In the genomic region with DNA sequence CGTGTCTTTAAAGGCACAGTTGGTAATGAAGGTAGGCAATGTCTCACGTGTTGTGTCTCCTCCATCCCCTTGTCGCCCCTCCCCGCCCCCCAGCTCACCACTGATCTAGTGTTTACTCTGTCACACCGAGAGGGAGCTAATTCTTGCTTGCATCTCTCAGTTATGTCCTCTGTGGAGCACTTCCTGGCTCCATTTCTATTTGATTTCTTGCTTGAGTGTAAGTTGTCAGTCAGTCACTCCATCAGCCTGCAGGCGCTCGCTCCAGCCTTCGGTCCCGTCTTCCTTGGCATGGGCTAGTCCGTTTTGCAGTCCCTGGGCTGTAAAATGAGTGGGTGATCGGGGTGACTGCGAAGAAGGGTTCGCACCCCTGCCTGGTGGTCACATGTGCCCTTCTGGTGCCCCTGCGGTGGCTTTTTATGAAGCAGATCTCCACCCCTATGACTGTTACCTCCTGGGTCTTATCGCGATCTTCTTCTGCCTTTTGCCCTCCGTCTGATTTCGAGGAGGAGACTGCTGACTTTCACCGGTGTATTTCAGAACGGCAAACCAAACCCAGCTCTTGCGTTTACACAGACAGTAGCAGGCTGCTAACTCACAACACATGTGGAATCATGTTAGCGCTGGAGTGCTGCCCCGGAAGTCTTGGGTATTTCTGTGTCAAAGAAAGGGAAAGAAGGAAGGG, we compare ENCODE assay signal across 8 mouse cellular contexts. TPM values are rescaled to one million over a fixed set of nuclear protein-coding genes. Genes with fewer than 3 reads are reported as not detected.
A peak's percentile ranks its signal among the peaks of the same experiment; 100 is the strongest.
DNase-seq lines count a peak whose midpoint lies in the region; ATAC-seq and TF ChIP-seq lines count a peak whose summit lies in the region.

No protein-coding gene starts in this region.

- H3K4me3 ChIP-seq in layer of hippocampus, adult 2 months, result peak overlapping the region; percentile 58
- peak overlapping the region; percentile 45 for H3K4me3 ChIP-seq in liver, embryonic 12.5 days
- H3K4me3 ChIP-seq in myocyte, result peak overlapping the region; percentile 51

- no peaks in the 10 kb centered on the region for H3K36me3 ChIP-seq in liver, embryonic 12.5 days
- H3K36me3 ChIP-seq in myocyte (ENCODE audit: control insufficient read depth, insufficient read depth), result no peaks in the 10 kb centered on the region

- peak overlapping the region; percentile 68 for H3K4me2 ChIP-seq in liver, embryonic 12.5 days
- peak overlapping the region; percentile 98 for H3K4me2 ChIP-seq in myocyte (ENCODE audit: low read depth)

- no peaks in the 10 kb centered on the region for H3K9me3 ChIP-seq in liver, embryonic 12.5 days (replicated peaks)

- peak overlapping the region; percentile 6 for H3ac ChIP-seq in myocyte (ENCODE audit: control insufficient read depth, insufficient read length)

- H3K79me2 ChIP-seq in myocyte (ENCODE audit: control insufficient read depth, insufficient read depth), result no peaks in the 10 kb centered on the region

- H3K4me1 ChIP-seq in liver, embryonic 12.5 days, result peaks cover 30% of the 10 kb centered on the region

- no peak for ATAC-seq in liver, embryonic 12.5 days

- no peak for TF ChIP-seq CTCF in layer of hippocampus, adult 2 months (conservative IDR thresholded peaks at IDR 0.05)

- 0 out of 2 replicates have a peak overlapping the region, but pooled peaks have one; percentile 32 for H3K27ac ChIP-seq in layer of hippocampus, adult 2 months
- no peak overlapping the region for H3K27ac ChIP-seq in liver, embryonic 12.5 days

- TF ChIP-seq POLR2A in myocyte (IDR thresholded peaks at IDR 0.05; ENCODE audit: insufficient read length, low read depth), result peak; percentile 47

- DNase-seq in layer of hippocampus, adult 2 months (ENCODE audit: low spot score in 2 of 2), result no peak
- DNase-seq in layer of hippocampus, adult 11-12 months (ENCODE audit: low spot score), result no peak
- peak; percentile 69 for DNase-seq in T-cell, adult 2 months (ENCODE audit: low spot score)
- DNase-seq in forelimb bud, embryonic 11.5 days (ENCODE audit: low read depth, low spot score), result peak; percentile 61
- DNase-seq in layer of hippocampus, postnatal 14 days (ENCODE audit: low spot score in 2 of 2), result no peak
- DNase-seq in ovary, postnatal 36 days (ENCODE audit: low spot score), result no peak

- peaks cover 60% of the 10 kb centered on the region for H3K27me3 ChIP-seq in liver, embryonic 12.5 days (replicated peaks)
- no peaks in the 10 kb centered on the region for H3K27me3 ChIP-seq in myocyte (ENCODE audit: control insufficient read depth, insufficient read depth, insufficient read length)

- WGBS in liver, embryonic 12.5 days (ENCODE audit: insufficient replicate concordance), result 1% methylated on average over 23 of the region's 23 CpGs

- H3K9ac ChIP-seq in liver, embryonic 12.5 days, result no peak overlapping the region

TF ChIP-seq in myocyte, 11 proteins besides CTCF, POLR2A, EP300 and RAD21:
- TF ChIP-seq TCF3 (IDR thresholded peaks at IDR 0.05; ENCODE audit: insufficient read length, low read depth) (no peak), USF1 (IDR thresholded peaks at IDR 0.05; ENCODE audit: low read depth) (peak; percentile 61)
TF ChIP-seq in myocyte: peak in this region for 1.

RNA-seq across cellular contexts. Expression of a gene that starts 45.9 kb away (rescaled TPM):
- 10 to 100 TPM; 15.2 to 22.4 TPM for total RNA-seq in layer of hippocampus, adult 2 months (2021)
- 4.9 and 5.8 TPM in 2 replicates for polyA plus RNA-seq in liver, embryonic 12.5 days (2016; fragmentation: Nextera tagmentation; extraction: Ambion mirVana)
- polyA plus RNA-seq in myocyte (2012; fragmentation: generic; extraction: Trizol), result 2.1 TPM
- total RNA-seq in layer of hippocampus, postnatal 14 days (2021), result 10 to 100 TPM; 16.6 to 17.7 TPM

Comparison
In these comparisons a context has a peak if more than half of its experiments do, and no peak if none do; other contexts are left out.
1. DNase-seq: peak in T-cell, adult 2 months (single experiment) and forelimb bud, embryonic 11.5 days (single experiment); none in layer of hippocampus, adult 2 months (0 of 2), layer of hippocampus, adult 11-12 months (single experiment), layer of hippocampus, postnatal 14 days (0 of 2) and ovary, postnatal 36 days (single experiment).
2. Peak in every context shown above with its lines, with median percentiles within 50 percentile points of each other: H3K4me3 ChIP-seq.